Mouse (Mus musculus) megakaryocyte, embryonic 14.5 days (primary cell): ENCODE measurements around the gene Trmt10c.
"Not testable (repeated sequence)": the region's sequence is repeated elsewhere in the genome, so short reads cannot be mapped to it uniquely, and the experiment has no call there.

Experiments
- FLI1 ChIP-seq: IDR thresholded peaks from 2 replicates; pipeline ENCODE4 v1.6.1; 2012; ENCODE audit warnings: low read length, inconsistent platforms, mixed read lengths
- GATA1 ChIP-seq: IDR thresholded peaks from 3 replicates; pipeline ENCODE4 v1.6.1; 2012; ENCODE audit warnings: mixed read lengths, low read length, inconsistent platforms, borderline replicate concordance

DNA sequence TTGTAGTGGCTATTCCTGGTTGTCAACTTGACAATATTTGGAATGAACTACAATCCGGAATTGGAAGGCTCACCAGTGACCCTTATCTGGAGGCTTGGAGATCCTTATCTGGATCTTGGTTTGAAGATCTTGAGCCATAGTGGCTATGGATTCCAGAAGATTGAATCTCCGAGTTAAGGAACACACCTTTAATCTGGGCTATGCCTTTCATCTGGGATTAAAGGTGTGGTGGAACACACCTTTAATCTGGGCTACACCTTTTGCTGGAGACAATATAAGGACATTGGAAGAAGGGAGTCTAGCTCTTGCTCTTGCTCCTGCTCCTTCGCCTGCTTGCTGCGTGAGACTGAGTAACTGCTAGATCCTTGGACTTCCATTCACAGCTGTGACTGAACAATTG lies 10.4 kb upstream of the Trmt10c start, which contains the start of gene Senp7:
- not testable (repeated sequence) for TF ChIP-seq GATA1, FLI1
